In the genomic region with DNA sequence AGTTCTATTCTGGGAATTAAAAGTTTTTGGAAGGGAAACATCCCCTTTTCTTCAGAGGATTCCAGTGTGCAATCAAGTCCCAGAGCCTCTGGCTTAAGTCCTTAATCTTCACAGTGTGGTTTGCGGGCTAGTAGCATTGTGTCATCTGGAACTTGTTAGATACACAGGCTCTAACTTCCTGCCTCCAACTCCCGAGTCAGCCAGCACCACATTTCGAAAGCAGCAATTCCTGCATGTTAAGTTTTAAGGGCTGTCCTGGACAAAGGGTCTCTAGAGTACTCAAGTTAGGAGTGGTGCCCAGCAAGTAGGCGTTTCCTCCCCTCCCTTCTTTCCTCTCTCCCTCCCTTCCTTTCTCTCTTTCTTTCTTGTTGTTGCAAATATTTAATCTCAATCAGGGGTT, we compare ENCODE assay signal across 11 mouse cellular contexts. TPM values are rescaled to one million over a fixed set of nuclear protein-coding genes. Genes with fewer than 3 reads are reported as not detected.
DNase-seq lines count a peak whose midpoint lies in the region; ATAC-seq and TF ChIP-seq lines count a peak whose summit lies in the region.
"Had no signal": no experiment of that assay in that cellular context is flagged by ENCODE, and none has a peak within 500 bp of the region (broad histone marks: within the 10 kb centered on the region; RNA-seq: fewer than 3 reads in every experiment).

No protein-coding gene starts in this region.

- H3K4me2 ChIP-seq in heart, embryonic 11.5 days: no peak overlapping the region
- no peak overlapping the region for H3K4me2 ChIP-seq in embryonic facial prominence, embryonic 12.5 days (replicated peaks)
- no peak overlapping the region for H3K4me2 ChIP-seq in liver, postnatal 0 days (ENCODE audit: low read depth, low read length)
- H3K4me2 ChIP-seq: midbrain, embryonic 11.5 days had no signal

- H3K4me3 ChIP-seq in heart, embryonic 11.5 days (ENCODE audit: low read depth, low read length): no peak overlapping the region
- no peak overlapping the region for H3K4me3 ChIP-seq in embryonic facial prominence, embryonic 12.5 days
- no peak overlapping the region for H3K4me3 ChIP-seq in liver, postnatal 0 days (ENCODE audit: low read depth, low read length)

- H3K27ac ChIP-seq in heart, embryonic 11.5 days (ENCODE audit: low read depth, low read length): no peak overlapping the region
- H3K27ac ChIP-seq in embryonic facial prominence, embryonic 12.5 days: peak overlapping the region; percentile 58
- no peak overlapping the region for H3K27ac ChIP-seq in liver, postnatal 0 days (ENCODE audit: low read depth)

- TF ChIP-seq EP300 in liver, postnatal 0 days (IDR thresholded peaks at IDR 0.05; ENCODE audit: low read depth): no peak

- no peak for ATAC-seq in heart, embryonic 11.5 days (replicated peaks; ENCODE audit: insufficient number of reproducible peaks, low FRiP score, low TSS enrichment)
- peak; percentile 64 for ATAC-seq in embryonic facial prominence, embryonic 12.5 days (ENCODE audit: insufficient number of reproducible peaks, insufficient read depth, low FRiP score, low TSS enrichment)
- ATAC-seq in hematopoietic stem cell, adult 5-6 weeks (replicated peaks in 1 of 2; ENCODE audit: insufficient read depth in 1 of 2, low FRiP score in 2 of 2, low TSS enrichment in 1 of 2, low read depth in 1 of 2, poor library complexity in 2 of 2, severe bottlenecking in 2 of 2): peak; percentile 75 to 86; a peak in 3 of 4 replicates
- ATAC-seq in megakaryocyte, adult 5-6 weeks (ENCODE audit: poor library complexity, severe bottlenecking): peak; percentile 82; the same call in 1 of the 2 replicates
- no peak for ATAC-seq in liver, postnatal 0 days

- peak; percentile 40 to 65 for DNase-seq in heart, adult 18-20 months
- DNase-seq in liver, postnatal 0 days: no peak
- DNase-seq in spleen, adult 18-20 months: no peak
- DNase-seq in cerebellum, adult 8-10 months: no peak
- DNase-seq: cerebellum, adult 9-11 months had no signal

- WGBS in heart, embryonic 11.5 days (ENCODE audit: insufficient replicate concordance): 54% methylated on average over 4 of the region's 4 CpGs
- WGBS in embryonic facial prominence, embryonic 12.5 days: 14% methylated on average over 4 of the region's 4 CpGs
- WGBS in liver, postnatal 0 days (ENCODE audit: insufficient replicate concordance): 23% methylated on average over 4 of the region's 4 CpGs

- no peak overlapping the region for H3K9ac ChIP-seq in heart, embryonic 11.5 days (ENCODE audit: low read depth, low read length)
- H3K9ac ChIP-seq in embryonic facial prominence, embryonic 12.5 days: no peak overlapping the region
- no peak overlapping the region for H3K9ac ChIP-seq in liver, postnatal 0 days (replicated peaks)

- H3K4me1 ChIP-seq in heart, embryonic 11.5 days (ENCODE audit: control insufficient read depth, insufficient read depth, low read length): no peaks in the 10 kb centered on the region
- no peaks in the 10 kb centered on the region for H3K4me1 ChIP-seq in embryonic facial prominence, embryonic 12.5 days
- peaks cover 5% of the 10 kb centered on the region for H3K4me1 ChIP-seq in liver, postnatal 0 days (ENCODE audit: insufficient read depth)

- H3K36me3 ChIP-seq in heart, embryonic 11.5 days (ENCODE audit: control insufficient read depth, insufficient read depth, low read length): no peaks in the 10 kb centered on the region
- H3K36me3 ChIP-seq in embryonic facial prominence, embryonic 12.5 days: no peaks in the 10 kb centered on the region
- H3K36me3 ChIP-seq in liver, postnatal 0 days (replicated peaks; ENCODE audit: insufficient read depth, low read length): no peaks in the 10 kb centered on the region

- no peaks in the 10 kb centered on the region for H3K9me3 ChIP-seq in heart, embryonic 11.5 days (replicated peaks; ENCODE audit: control insufficient read depth, low read length)
- H3K9me3 ChIP-seq in embryonic facial prominence, embryonic 12.5 days: no peaks in the 10 kb centered on the region
- no peaks in the 10 kb centered on the region for H3K9me3 ChIP-seq in liver, postnatal 0 days (ENCODE audit: low read length)

- no peak for TF ChIP-seq CTCF in liver, postnatal 0 days (IDR thresholded peaks at IDR 0.05; ENCODE audit: low read depth)

- H3K27me3 ChIP-seq in heart, embryonic 11.5 days (ENCODE audit: control insufficient read depth, insufficient read depth, low read length): no peaks in the 10 kb centered on the region
- no peaks in the 10 kb centered on the region for H3K27me3 ChIP-seq in embryonic facial prominence, embryonic 12.5 days
- no peaks in the 10 kb centered on the region for H3K27me3 ChIP-seq in liver, postnatal 0 days (ENCODE audit: insufficient read depth, low read length)

RNA-seq across cellular contexts. Expression of gene Dnah6, which starts 7.0 kb away (rescaled TPM):
- under 1 TPM; 0.05 to 0.51 TPM for total RNA-seq in heart, adult 18-20 months (2021)
- 0.03 TPM in 1 of 2 replicates, not detected in the other for polyA plus RNA-seq in heart, embryonic 11.5 days (2014; fragmentation: Nextera tagmentation; extraction: Ambion mirVana)
- 0.06 and 0.11 TPM in 2 replicates for polyA plus RNA-seq in embryonic facial prominence, embryonic 12.5 days (2016; fragmentation: Nextera tagmentation; extraction: Ambion mirVana)
- under 0.01 and 0.19 TPM in 2 replicates for total RNA-seq in hematopoietic stem cell, adult 5-6 weeks (2017)
- 0.11 and 0.48 TPM in 2 replicates for total RNA-seq in megakaryocyte, adult 5-6 weeks (2015)
- 0.41 and 0.44 TPM in 2 replicates for total RNA-seq in megakaryocyte, adult 5-6 weeks (2017)
- polyA plus RNA-seq in liver, postnatal 0 days (2015; fragmentation: Nextera tagmentation; extraction: Ambion mirVana): 0.01 TPM in 2 replicates
- total RNA-seq: gastrocnemius, postnatal 36 days had no signal

RNA-seq across cellular contexts. Expression of gene Suclg1, which starts 19.8 kb away (rescaled TPM):
- total RNA-seq in heart, adult 18-20 months (2021): 100 to 1,000 TPM; 523 to 589 TPM
- 264 and 298 TPM in 2 replicates for polyA plus RNA-seq in heart, embryonic 11.5 days (2014; fragmentation: Nextera tagmentation; extraction: Ambion mirVana)
- 148 and 150 TPM in 2 replicates for polyA plus RNA-seq in embryonic facial prominence, embryonic 12.5 days (2016; fragmentation: Nextera tagmentation; extraction: Ambion mirVana)
- total RNA-seq in hematopoietic stem cell, adult 5-6 weeks (2017): 87.5 and 107 TPM in 2 replicates
- total RNA-seq in megakaryocyte, adult 5-6 weeks (2015): 55.7 and 78.0 TPM in 2 replicates
- total RNA-seq in megakaryocyte, adult 5-6 weeks (2017): 43.4 and 45.9 TPM in 2 replicates
- 235 and 239 TPM in 2 replicates for polyA plus RNA-seq in liver, postnatal 0 days (2015; fragmentation: Nextera tagmentation; extraction: Ambion mirVana)

Comparison
In these comparisons a context has a peak if more than half of its experiments do, and no peak if none do; other contexts are left out.
1. DNase-seq: peak in heart, adult 18-20 months (2 of 2); none in liver, postnatal 0 days (single experiment), spleen, adult 18-20 months (0 of 2) and cerebellum, adult 8-10 months (single experiment).
2. ATAC-seq: peak in embryonic facial prominence, embryonic 12.5 days (single experiment), hematopoietic stem cell, adult 5-6 weeks (2 of 2) and megakaryocyte, adult 5-6 weeks (single experiment); none in heart, embryonic 11.5 days (single experiment) and liver, postnatal 0 days (single experiment).